Mouse (Mus musculus) cerebellum, adult 2 months (tissue): Measurements from ENCODE around the gene Srgap1.

Experiments used
- CTCF ChIP-seq: fragments of 200-500 bp; IDR thresholded peaks from 2 replicates; pipeline ENCODE4 v1.5.1; 2011; ENCODE audit warnings: low read depth, mild to moderate bottlenecking, control low read depth, low read length, moderate library complexity, borderline replicate concordance; ENCODE audit not compliant: insufficient read depth
- POLR2A ChIP-seq: fragments of 200-500 bp; IDR thresholded peaks from 2 replicates; pipeline ENCODE4 v1.6.1; 2011; ENCODE audit warnings: low read length, control low read depth, borderline replicate concordance; ENCODE audit not compliant: insufficient read depth

DNA sequence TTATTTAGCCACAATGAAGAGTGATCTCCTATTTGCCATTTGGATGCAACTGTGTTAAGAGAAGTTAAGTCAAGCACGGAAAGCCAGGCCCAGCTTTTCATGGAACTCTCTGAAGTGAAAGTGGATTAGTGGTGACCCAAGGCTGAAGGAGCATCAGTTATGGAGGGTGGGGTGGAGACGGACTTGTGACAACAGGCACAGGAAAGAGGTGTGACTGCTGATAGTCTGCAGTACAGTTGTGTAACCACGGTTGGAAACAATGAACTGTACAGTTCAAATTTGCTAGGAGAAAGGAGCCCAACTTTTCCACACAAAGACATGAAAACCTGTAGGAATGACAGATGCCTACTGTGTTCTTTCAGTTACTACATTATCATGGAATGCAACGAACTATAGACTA lies 60.1 kb downstream of the Srgap1 start:
- TF ChIP-seq CTCF, result no peak
- no peak for TF ChIP-seq POLR2A
